Mouse (Mus musculus): ENCODE data around the gene Rnaseh2c. TPM values are rescaled to one million over a fixed set of nuclear protein-coding genes. Genes with fewer than 3 reads are reported as not detected.

Gene Rnaseh2c
- 100 to 1,000 TPM; 108 to 113 TPM for total RNA-seq (2021)
- long read RNA-seq, experiment 1, transcript Rnaseh2c-201 (4 exons, 1,126 nt): major isoform, 7 of 13 reads
- long read RNA-seq, experiment 1, partial matches to known transcripts: 0 of 13 reads
- long read RNA-seq, experiment 1, other reads (novel, unspliced or antisense): 5 of 13 reads
- long read RNA-seq, experiment 2, transcript Rnaseh2c-201 (4 exons, 1,126 nt): major isoform, 35 of 51 reads
- long read RNA-seq, experiment 2, partial matches to known transcripts: 0 of 51 reads
- long read RNA-seq, experiment 2, other reads (novel, unspliced or antisense): 13 of 51 reads

DNA sequence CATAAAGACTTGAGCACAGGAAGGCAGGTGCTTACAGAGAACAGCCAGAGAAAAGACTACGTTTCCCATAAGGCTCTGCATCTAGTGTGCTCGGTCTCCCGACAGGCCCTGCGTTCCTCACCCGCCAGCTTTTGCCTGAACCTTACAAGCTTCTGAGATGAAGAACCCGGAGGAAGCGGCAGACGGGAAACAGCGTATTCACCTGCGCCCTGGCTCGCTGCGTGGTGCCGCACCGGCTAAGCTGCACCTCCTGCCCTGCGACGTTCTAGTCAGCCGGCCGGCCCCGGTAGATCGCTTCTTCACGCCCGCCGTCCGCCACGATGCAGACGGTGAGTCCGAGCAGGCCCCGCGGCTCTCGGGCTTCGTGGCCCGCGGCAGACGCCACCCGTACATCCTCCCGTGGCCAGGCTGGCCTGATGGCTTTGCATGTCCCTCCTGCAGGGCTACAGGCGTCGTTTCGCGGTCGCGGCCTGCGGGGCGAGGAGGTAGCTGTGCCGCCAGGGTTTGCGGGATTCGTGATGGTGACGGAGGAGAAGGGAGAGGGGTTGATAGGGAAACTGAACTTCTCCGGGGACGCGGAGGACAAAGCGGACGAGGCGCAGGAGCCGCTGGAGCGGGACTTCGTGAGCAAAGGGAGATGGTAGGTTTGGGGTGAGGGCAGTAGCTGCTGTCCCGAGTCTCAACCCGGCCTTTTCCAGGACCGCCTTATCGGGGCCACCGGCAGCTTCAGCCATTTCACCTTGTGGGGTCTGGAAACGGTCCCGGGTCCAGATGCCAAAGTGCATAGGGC is at the start of gene Rnaseh2c:
Gene Rnaseh2c, plus strand, starts transcription at position 122 of the 790 bp plus-strand sequence.
- peak; percentile 59 to 66 for DNase-seq (ENCODE audit: low spot score in 2 of 2)

DNA sequence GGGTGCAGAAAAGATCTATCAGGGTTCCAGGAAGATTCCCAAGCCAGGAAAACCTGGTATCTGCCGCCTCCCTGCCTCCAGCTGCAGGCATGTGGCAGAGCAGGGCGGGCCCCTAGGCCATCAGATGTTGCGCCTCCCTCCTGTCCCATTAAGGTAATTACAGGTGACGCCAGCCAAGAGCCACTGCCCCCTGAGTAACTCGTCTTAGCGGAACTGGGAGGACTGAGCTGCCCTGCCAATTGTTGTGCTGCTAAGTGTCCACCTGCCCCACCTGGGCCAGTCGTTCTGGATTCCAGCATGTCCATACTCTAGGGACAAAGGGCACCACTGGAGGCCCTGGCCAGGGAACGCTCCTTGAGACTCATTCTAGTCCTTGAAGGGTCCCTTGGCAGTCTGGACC is 47.9 kb upstream of the Rnaseh2c start:
- DNase-seq (ENCODE audit: low spot score in 2 of 2): no peak

DNA sequence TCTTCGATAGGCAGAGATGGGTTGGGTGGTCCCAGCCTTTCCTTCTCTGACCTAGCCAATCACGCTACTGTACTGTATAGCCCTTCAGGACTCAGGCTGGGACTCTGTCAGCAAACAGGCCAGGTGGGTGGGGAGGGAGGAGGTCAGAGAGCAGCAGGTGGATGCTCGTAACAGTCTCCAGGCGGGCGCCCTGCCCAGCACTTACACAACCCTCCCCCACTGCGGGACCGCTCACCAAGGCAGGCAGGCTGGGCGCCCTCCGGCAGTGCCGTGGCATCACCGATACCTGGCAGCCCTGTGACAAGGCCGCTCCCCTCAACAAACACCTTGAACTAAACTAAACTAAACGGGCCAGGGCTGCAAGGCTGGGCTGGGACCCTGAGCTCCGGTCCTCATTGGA is 47.5 kb upstream of the Rnaseh2c start:
- DNase-seq (ENCODE audit: low spot score in 2 of 2): no peak

DNA sequence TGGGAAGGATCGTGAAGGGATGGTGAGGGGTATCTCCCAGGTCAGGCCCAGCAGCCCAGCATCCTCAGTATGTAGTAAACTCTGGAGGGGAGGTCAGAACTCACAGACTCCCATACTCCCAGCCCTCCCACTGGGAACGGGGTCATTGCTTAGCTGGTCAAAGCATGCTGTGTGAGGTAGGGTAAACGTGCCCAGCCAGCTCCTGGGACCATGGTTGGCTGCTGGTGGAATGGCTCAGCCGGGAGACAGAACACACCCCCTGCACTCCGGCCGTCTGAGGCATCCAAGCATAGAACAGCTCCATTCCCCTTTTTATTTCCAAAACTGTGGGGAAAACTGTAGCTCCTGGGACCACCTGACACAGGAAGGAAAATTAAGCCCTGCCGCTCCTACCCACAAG is 43.5 kb upstream of the Rnaseh2c start:
- no peak for DNase-seq (ENCODE audit: low spot score in 2 of 2)

DNA sequence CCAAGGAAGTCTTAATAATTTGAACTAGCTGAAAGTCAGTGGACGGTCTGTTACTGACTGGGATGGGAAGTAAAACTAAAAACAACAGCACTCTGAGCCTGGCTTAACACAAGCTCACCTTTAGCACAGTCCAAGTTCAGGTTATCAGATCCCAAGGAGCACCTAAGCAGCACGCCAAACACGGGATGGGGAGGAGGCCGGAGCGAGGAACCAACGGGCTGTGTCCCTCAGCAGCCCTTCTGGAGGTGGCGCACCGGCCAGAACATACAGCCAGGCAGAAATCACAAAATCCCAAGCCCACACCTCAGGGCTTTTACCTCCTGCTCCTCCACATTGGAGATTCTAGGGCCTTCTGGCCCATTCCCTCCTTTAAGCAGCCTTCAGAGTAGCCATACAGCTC is 42.9 kb upstream of the Rnaseh2c start:
- DNase-seq (ENCODE audit: low spot score in 2 of 2): no peak

DNA sequence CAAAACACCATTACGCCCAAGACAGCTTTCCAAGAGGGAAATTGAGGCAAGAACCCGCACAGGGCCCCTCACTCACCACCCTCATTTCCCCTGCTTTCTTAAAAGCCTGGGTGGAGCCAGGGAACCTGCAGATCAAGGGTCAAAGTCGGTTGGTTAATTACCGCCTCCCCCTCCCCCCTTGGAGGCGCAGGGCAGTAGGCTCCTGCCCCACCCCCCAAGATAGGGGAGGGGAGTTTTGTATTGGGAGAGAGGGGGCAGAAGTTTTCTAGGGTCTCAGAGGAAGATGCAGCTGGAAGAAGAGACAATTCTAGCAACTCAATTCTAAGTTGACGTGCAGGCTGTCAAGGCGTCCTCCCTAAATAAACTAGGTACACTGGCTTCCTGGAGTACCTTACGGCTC is 42.4 kb upstream of the Rnaseh2c start:
- no peak for DNase-seq (ENCODE audit: low spot score in 2 of 2)

DNA sequence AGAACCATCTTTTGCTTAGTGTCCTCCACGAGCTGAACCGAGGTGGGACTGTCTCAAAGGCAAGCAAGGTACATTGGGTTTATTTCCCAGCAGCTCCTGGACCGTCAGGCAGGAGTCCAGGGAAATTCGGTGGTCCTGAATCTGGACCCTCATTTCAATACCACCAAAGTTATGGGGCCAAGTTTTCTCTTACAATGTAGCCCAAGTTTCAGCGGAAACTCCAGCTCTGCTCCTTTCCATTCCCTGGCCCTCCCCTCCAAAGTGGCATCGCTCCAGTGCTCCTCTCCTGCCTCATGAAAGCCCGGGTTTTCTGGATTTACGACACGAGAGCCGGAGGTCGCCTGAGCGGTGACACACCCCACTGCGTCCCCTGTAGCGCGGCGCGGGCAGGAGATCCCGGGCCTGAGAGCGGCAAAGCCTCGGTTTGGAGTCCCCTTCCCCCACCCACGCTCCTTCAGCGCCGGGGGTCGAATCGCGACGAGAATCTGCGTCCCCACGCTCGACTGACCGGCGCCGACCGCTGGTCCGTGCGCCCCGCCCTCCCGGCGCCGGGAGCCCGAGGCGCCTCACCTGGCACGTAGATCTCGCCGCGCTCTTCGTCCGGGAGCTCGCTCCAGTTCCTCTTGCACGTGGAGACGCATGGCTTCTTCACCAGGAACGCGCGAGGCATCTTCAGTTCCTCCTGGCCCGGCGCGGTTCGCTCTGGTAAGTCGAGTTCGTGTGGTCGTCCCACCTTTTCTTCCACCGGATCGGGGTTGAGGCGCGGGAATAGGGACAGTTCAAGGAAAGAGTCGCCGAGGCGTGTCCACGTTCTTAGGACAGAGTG is 41.8 kb upstream of the Rnaseh2c start:
- DNase-seq (ENCODE audit: low spot score in 2 of 2): no peak

DNA sequence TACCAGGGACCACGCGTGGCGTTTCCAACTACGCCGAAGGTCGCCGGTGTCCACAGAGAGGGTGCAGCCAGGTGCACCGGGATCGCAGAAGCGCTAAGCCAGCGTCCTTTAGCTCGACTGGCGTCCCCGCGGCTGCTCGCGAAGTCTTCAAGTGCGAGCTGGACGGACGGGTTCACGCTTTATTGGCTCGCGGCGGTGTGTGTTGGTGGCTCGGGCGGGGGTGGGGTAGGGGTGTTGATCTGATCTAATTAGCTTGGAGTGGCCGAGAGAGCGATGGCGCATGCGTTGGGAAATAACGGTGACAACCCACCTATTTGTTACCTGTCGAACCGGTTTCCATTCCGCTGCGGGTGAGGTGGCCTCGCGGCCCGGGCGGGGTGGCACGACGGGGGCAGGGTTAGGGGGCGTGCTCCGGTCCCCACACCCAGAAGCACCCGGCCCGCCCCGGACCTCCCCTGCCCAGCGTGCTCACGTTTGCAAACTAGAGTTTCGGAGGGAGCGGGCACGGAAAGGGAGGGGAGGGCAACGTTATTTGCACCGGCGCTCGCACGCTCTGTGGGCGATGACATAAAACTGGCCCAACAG is 41.1 kb upstream of the Rnaseh2c start, which contains the start of gene Ovol1:
Gene Ovol1, minus strand, starts transcription at position 190 of the 585 bp plus-strand sequence.
- DNase-seq (ENCODE audit: low spot score in 2 of 2): peak in 1 of 2 experiments; percentile 30

DNA sequence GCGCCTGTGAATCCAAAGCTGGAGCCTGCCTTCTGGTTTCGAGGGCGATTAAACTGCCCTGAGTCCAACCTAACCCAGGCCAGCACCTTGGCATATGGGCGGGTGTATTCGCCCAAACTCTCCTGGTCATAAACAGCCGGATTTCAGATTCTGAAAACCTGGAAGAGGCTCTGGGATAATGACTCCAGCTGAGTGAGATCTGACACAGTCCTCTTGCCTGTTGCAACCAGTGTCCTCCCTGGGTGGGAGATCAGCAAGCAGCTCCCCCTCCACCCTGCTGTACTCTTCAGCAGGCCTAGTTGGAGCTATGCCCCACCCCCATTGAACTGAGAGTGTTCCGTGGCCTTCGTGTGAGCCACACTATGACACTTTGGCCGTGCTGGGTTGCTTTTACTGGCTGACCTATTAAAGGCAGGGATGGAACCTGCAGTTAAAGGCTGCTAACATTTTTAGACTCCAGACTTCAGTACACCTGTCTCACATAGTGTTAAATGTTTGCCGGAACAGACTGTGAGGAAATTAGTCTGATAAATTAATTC is 40.4 kb upstream of the Rnaseh2c start:
- DNase-seq (ENCODE audit: low spot score in 2 of 2): no peak

DNA sequence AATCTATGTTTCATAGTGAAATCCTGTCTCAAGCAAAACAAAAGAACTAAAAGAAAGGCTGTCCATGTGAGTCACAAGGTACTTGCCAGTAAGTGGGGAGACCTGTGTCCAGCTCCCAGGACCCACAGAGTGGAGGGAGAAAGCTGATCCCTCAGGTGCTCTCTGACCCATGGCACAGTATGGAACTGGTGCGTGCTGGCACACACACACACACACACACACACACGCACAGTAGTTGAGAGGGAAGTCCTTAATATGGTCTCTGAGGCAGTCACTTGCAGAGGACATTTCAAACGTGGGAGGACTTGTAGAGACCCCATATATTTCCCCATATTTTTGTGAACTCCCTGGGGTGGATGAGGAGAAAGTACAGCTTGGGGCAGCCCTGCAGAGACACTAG is 39.8 kb upstream of the Rnaseh2c start:
- no peak for DNase-seq (ENCODE audit: low spot score in 2 of 2)

DNA sequence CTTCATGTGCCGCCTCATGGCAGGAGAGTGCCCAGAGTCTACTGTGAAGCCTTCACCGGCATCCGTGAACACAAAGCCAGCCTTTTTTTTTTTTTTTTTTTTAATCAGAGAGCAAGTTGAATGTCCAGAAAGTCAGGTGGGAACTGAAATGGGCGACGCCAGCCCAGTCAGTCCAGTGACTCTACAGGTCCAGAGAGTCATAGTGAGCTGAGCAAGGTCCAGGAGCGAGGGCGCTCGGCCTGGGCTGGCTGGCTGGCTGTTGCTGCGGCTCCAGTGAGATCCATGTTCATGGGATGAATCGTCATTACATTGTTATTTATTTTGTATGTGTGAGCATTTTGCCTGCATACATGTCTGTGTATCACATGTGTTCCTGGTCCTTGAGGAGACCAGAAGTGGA is 38.9 kb upstream of the Rnaseh2c start:
- no peak for DNase-seq (ENCODE audit: low spot score in 2 of 2)

DNA sequence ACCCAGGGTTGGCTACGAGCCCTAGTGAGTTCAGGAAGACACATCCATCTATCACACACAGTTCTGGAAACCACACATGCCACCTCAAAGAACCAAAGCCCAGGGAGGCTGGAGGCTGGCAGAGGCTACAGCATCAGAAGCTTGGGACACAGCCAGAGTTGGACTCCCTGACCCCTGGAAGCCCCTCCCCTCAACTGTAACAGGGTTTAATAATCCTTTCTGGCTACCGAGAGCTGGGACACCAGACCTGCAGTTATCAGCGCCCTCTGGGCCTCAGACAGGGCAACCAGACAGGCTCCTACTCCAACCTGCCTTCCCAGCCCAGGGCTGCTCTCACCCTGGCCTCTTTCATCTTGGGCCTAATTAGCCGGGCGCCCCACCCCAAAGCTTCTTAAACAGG is 35.4 kb upstream of the Rnaseh2c start:
- no peak for DNase-seq (ENCODE audit: low spot score in 2 of 2)

DNA sequence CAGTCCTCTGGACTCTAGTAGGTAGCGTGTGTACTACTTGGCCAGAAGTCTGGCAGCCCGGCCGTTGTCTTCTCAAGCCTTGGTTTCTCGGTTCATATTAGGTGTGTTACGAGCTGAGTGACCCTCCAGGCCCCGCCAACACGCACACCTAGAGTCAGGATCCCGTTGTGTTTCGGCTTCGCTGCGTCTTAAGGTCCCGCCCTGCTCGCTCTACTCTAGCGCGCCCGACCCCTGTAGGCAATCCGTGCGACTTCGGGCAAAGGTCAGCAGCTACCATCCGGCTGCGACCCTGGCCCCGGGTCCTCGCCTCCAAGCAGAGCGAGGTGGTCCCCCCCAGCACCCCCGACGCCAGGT is 34.5 kb upstream of the Rnaseh2c start:
- no peak for DNase-seq (ENCODE audit: low spot score in 2 of 2)

DNA sequence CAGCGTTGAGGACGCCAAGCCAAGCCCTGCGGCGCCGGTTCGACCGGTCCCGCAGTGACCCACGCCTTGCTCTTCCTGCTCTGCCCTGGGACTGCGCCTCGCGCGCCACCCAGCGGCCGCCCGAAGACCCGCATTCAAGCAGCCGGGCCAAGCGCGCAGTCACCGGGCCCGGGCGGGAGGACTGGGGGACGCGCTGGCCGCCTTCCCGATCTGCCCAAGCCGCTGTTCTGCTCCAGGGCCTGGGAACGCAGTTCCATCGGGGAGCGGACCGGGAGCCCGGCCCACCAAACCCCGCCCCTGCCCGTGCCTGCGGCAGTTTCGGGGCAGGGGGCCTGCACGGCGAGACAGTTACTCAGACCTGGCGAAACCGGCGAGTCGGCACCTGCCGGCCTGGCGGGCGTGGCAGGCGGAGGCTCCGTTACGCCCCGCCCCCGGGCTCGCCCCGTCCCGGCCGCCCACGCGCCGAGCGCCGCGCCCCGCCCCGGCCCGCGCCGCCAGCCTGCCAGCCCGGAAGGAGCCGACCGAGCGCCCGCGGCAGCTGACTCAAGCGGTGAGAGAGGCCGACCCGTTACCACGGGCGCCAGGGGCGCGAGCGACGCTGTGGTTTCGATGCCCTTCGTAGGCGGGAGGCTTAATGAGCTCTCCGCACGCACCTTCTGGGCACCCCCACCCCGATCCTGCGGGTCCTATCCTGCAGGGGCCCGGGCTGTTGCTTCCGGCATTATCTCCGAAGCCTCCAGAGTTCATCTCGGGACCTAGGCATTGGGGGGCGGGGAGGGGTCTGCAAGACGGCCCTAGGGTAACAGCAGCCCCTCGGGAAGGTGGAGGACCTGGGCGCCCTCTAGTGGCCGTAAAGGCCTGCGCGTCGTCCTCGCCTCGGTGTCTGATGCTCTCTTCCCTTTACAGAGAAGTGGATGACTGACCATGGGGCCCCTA is 33.9 kb upstream of the Rnaseh2c start, which contains the start of gene Ap5b1:
Gene Ap5b1, plus strand, starts transcription at position 492 of the 936 bp plus-strand sequence.
- DNase-seq (ENCODE audit: low spot score in 2 of 2): peak; percentile 91 to 94

DNA sequence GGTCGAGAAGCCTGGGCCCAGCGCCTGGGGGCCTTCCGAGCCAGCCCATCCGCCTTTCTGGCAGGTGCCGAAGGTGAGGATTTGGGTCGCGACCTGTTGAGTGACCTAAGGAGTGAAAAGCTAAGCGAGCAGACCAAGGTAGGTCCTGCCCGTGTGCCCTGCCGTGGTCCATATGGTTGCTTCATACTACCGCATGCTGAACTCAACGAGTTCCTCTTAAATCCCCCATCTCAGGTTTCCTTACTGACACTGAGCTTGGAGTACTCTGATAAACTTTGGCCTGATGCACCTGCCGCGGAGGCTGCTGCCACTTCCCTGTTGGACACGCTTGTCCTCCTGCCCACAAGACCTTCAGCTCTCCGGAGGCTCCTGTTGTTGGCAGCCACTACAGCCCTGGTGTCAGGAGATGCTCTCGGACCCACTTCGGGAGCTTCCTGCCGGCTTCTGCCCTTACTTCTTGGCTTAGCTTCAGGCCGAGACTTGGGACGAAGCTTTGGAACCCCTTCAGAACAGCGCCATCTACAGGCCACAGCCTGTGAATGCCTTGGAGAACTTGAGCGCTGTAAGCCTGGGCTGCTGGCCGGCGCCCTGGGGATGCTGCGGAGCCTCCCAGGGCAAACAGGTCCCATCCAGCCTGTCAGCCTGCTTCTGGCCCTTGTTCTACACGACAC is 33.1 kb upstream of the Rnaseh2c start:
- DNase-seq (ENCODE audit: low spot score in 2 of 2): peak; percentile 80 to 82

DNA sequence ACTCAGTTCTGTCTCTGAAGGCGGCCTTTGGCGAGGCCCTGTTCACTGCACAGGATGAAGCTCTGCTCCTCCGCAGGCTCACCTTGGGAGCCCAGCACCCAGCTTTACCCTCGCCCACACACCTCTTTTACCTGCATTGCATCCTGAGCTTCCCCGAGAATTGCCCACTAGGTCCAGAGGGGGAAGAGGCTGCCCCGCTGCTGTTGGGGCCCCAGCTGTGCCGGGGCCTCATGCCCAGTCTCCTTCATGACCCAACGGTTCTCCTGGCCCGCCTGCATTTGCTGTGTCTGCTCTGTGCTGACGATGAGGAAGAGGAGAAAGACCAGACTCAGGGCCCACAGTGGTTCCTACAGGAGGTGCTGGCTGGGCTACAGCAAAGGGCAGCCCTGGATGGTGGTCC is 32.2 kb upstream of the Rnaseh2c start:
- no peak for DNase-seq (ENCODE audit: low spot score in 2 of 2)

DNA sequence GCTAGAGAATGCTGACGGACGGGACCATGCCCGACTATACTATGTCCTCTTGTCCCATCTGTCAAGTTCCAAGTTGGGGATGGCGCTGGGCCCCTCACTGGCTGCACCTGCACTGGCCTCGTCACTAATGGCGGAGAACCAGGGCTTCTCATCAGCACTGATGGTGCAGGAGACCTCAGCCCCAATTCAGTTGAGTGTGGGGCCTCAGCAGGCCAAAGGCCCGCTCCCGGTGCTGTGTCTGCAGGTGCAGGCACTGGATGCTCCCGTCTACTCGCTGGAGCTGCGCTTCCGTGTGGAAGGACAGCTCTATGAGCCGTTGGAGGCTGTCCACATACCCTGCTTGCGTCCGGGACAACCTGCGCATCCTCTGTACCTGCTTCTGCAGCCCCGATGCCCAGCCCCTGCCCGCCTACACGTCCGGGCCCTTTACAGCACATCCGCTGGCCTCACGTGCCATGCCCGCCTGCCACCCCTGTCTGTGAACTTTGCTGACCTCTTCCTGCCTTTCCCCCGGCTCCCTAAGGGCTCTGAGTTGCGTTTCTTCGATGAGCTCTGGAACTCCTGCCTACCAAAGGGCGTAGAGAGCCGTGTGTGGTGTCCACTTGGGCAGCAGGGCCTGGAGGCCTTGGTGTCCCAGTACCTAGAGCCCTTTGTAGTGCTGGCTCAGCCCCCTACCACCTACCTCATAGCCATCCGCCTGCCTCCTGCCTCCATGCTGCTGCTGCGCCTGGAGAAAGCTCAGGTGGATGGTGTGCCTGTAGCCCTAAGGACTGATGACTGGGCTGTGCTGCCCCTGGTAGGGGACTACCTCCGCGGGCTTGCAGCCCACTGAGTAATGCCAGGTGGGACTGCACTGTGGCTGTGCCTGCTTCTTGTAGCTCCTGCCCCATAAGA is 31.1 kb upstream of the Rnaseh2c start:
- DNase-seq (ENCODE audit: low spot score in 2 of 2): no peak

DNA sequence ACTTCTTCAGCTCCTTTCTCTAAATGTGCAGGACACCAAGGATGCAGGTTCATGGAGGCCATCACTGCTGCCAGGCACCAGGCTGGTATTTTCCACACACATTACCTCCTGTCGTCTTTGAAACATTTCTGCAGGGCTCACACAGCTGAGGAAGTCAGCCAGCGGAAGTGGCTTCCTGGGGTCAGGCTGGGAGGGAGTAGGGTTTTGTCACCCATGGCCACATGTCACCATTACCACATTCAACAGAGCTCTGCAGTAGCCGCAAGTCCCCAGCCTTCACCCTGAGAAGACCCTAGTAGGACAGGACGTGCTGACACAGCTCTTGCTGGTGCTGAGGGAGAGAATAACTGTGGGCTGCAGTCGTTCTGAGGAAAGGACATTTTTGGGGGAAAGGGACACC is 29.8 kb upstream of the Rnaseh2c start:
- peak in 1 of 2 experiments; percentile 30 for DNase-seq (ENCODE audit: low spot score in 2 of 2)
